Mouse (Mus musculus) midbrain, postnatal 0 days (tissue): ENCODE data around the gene Camta1. TPM values are rescaled to one million over a fixed set of nuclear protein-coding genes. Genes with fewer than 3 reads are reported as not detected.

ENCODE experiments used
- ATAC-seq: fragments of 200-750 bp; cut with Nextera tagmentation; 2 replicates; pipeline ENCODE4 v1.8.0; 2017; ENCODE audit warnings: moderate number of reproducible peaks, mild to moderate bottlenecking, moderate TSS enrichment, moderate library complexity; ENCODE audit not compliant: low FRiP score
- DNase-seq: peaks from one replicate; pipeline ENCODE4 v3.0.0-alpha.2; 2015; ENCODE audit warnings: low spot score
- H3K27ac ChIP-seq: fragments of 300-500 bp; sonication (generic); 2 replicates; pipeline ENCODE4 v1.5.1; 2014; ENCODE audit warnings: low read depth, mild to moderate bottlenecking, low read length, mixed read lengths
- H3K27me3 ChIP-seq: fragments of 300-500 bp; sonication (generic); 2 replicates; pipeline ENCODE4 v1.6.1; 2014; ENCODE audit warnings: low read length, control low read depth, mixed read lengths; ENCODE audit not compliant: insufficient read depth
- H3K36me3 ChIP-seq: fragments of 300-500 bp; sonication (generic); 2 replicates; pipeline ENCODE4 v1.6.1; 2014; ENCODE audit warnings: low read length, control low read depth, mixed read lengths; ENCODE audit not compliant: insufficient read depth
- H3K4me1 ChIP-seq: fragments of 300-500 bp; sonication (generic); 2 replicates; pipeline ENCODE4 v1.6.1; 2014; ENCODE audit warnings: mild to moderate bottlenecking, control low read depth, antibody characterized with exemption, low read length, mixed read lengths; ENCODE audit not compliant: insufficient read depth
- H3K4me2 ChIP-seq: fragments of 300-500 bp; sonication (generic); 2 replicates; pipeline ENCODE4 v1.6.1; 2014; ENCODE audit warnings: low read depth, mild to moderate bottlenecking, low read length, mixed read lengths; ENCODE audit not compliant: poor library complexity, severe bottlenecking
- H3K4me3 ChIP-seq: fragments of 300-500 bp; sonication (generic); 2 replicates; pipeline ENCODE4 v1.5.1; 2014; ENCODE audit warnings: low read depth, mild to moderate bottlenecking, low read length, moderate library complexity
- H3K9ac ChIP-seq: fragments of 300-500 bp; sonication (generic); replicated peaks from 2 replicates; pipeline ENCODE4 v1.6.1; 2014; ENCODE audit warnings: mild to moderate bottlenecking, low read length, moderate library complexity, mixed read lengths; ENCODE audit not compliant: poor library complexity, severe bottlenecking
- H3K9me3 ChIP-seq: fragments of 300-500 bp; sonication (generic); 2 replicates; pipeline ENCODE4 v1.6.1; 2016; ENCODE audit warnings: low read length, control low read depth
- CTCF ChIP-seq: IDR thresholded peaks from 2 replicates; pipeline ENCODE4 v1.5.1; 2016; ENCODE audit warnings: antibody characterized with exemption, mild to moderate bottlenecking
- WGBS: fragments of 180-500 bp; shearing (Covaris S2); extraction: QIAGEN DNeasy Blood & Tissue Kit; methylation state at CpG from one replicate; pipeline ENCODE4 v1.1.7; 2014; 5-methylcytosine and 5-hydroxymethylcytosine counted together
- polyA plus RNA-seq: library from polyadenylated mRNA; unstranded; fragments of >200 nt; fragmentation: Nextera tagmentation; extraction: Ambion mirVana; gene quantifications from 2 replicates; pipeline ENCODE4 v1.2.1, GENCODE M21; 2015
- total RNA-seq: library from RNA; depleted of rRNA; stranded (reverse); fragments of >200 nt; gene quantifications from 2 replicates; pipeline ENCODE4 v1.2.3, GENCODE M21; 2014

The Camta1 gene
- total and polyA plus RNA-seq, 2 experiments from 2014 or later: 140 to 153 TPM

DNA sequence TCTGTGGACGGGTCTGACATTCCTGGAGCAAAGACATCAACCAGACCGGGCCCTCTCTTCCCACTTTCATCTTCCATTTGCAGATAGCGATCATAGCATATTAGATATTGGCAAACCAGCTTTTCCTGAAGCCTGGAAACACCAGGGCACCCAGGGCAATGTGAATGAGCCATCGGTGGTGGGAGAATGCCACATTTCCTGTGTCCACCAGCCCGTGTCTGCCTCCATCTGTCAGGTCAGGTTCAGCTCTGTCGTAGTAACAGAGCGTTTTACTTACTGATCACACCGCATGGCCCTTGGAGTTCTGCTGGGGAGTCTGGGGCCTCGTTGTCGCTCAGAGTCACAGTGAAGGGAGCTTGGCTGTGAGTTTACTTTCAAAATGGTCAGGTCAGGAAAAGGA is 368.9 kb downstream of the Camta1 start:
- Histone ChIP-seq H3K9me3 (no peaks in the 10 kb centered on the region), H3K4me2 (no peak overlapping the region), H3K36me3 (no peaks in the 10 kb centered on the region), H3K27me3 (no peaks in the 10 kb centered on the region), H3K9ac (no peak overlapping the region), H3K4me3 (no peak overlapping the region), H3K27ac (no peak overlapping the region), H3K4me1 (no peaks in the 10 kb centered on the region)
- TF ChIP-seq CTCF: no peak
- DNase-seq: no peak
- ATAC-seq: no peak
- 81% methylated on average over 10 of the region's 10 CpGs for WGBS

DNA sequence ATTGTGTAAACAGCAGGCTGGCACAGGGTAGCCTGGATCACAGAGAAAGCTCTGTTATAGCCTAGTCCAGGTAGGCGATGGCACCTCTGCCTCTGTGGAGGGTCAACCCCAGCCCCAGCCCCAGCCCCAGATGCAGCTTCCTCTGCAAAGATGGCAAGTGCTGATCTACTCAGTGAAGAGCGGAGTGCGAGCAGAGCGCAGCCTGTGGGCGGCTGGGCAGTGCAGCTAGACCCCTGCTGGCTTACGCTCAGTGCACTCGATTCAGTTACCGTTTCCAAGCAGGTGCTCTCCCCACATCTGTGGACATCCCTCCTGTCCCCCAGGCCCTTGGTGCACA is 377.7 kb downstream of the Camta1 start:
- ATAC-seq: no peak
- Histone ChIP-seq H3K36me3 (no peaks in the 10 kb centered on the region), H3K9me3 (no peaks in the 10 kb centered on the region), H3K9ac (no peak overlapping the region), H3K4me2 (peak overlapping the region; percentile 35; the same call in 1 of the 2 replicates), H3K4me3 (no peak overlapping the region), H3K27ac (no peak overlapping the region), H3K4me1 (peaks cover 4% of the 10 kb centered on the region; the same call in 1 of the 2 replicates), H3K27me3 (no peaks in the 10 kb centered on the region)
- no peak for DNase-seq
- TF ChIP-seq CTCF: no peak
- WGBS: 42% methylated on average over 8 of the region's 8 CpGs

- Histone ChIP-seq H3K4me3 (no peak overlapping the region), H3K36me3 (no peaks in the 10 kb centered on the region), H3K4me1 (peaks cover 4% of the 10 kb centered on the region; the same call in 1 of the 2 replicates), H3K9ac (no peak overlapping the region), H3K27ac (no peak overlapping the region), H3K4me2 (peak overlapping the region; percentile 35; the same call in 1 of the 2 replicates), H3K27me3 (no peaks in the 10 kb centered on the region), H3K9me3 (no peaks in the 10 kb centered on the region)
- peak; percentile 90 for DNase-seq
- peak; percentile 81 for ATAC-seq
- TF ChIP-seq CTCF: peak; percentile 93
- 6% methylated on average over 21 of the region's 21 CpGs for WGBS
These were observed 378.2 kb downstream of the Camta1 start for GRCm38 (mm10) chr4:151483299-151483976.

- no peak overlapping the region for H3K4me3 ChIP-seq
- no peak overlapping the region for H3K4me2 ChIP-seq
- ATAC-seq (no peak), DNase-seq (no peak)
- H3K9me3 ChIP-seq: 0 out of 2 replicates have a peak, but pooled peaks cover 5% of the 10 kb centered on the region
- peaks cover 4% of the 10 kb centered on the region; the same call in 1 of the 2 replicates for H3K4me1 ChIP-seq
- no peaks in the 10 kb centered on the region for H3K36me3 ChIP-seq
- 88% methylated on average over 3 of the region's 3 CpGs for WGBS
- no peak overlapping the region for H3K27ac ChIP-seq
- H3K9ac ChIP-seq: no peak overlapping the region
- no peaks in the 10 kb centered on the region for H3K27me3 ChIP-seq
- TF ChIP-seq CTCF: peak; percentile 55
These were observed 380.7 kb downstream of the Camta1 start for GRCm38 (mm10) chr4:151480928-151481327.

GRCm38 (mm10) chr4:151477950-151478349 is 383.7 kb downstream of the Camta1 start:
- no peak for TF ChIP-seq CTCF
- no peak overlapping the region for H3K9ac ChIP-seq
- no peaks in the 10 kb centered on the region for H3K27me3 ChIP-seq
- no peak overlapping the region for H3K27ac ChIP-seq
- no peak overlapping the region for H3K4me2 ChIP-seq
- ATAC-seq (no peak), DNase-seq (no peak)
- H3K9me3 ChIP-seq: 0 out of 2 replicates have a peak, but pooled peaks cover 5% of the 10 kb centered on the region
- no peaks in the 10 kb centered on the region for H3K4me1 ChIP-seq
- H3K4me3 ChIP-seq: no peak overlapping the region
- 91% methylated on average over 6 of the region's 6 CpGs for WGBS
- no peaks in the 10 kb centered on the region for H3K36me3 ChIP-seq

DNA sequence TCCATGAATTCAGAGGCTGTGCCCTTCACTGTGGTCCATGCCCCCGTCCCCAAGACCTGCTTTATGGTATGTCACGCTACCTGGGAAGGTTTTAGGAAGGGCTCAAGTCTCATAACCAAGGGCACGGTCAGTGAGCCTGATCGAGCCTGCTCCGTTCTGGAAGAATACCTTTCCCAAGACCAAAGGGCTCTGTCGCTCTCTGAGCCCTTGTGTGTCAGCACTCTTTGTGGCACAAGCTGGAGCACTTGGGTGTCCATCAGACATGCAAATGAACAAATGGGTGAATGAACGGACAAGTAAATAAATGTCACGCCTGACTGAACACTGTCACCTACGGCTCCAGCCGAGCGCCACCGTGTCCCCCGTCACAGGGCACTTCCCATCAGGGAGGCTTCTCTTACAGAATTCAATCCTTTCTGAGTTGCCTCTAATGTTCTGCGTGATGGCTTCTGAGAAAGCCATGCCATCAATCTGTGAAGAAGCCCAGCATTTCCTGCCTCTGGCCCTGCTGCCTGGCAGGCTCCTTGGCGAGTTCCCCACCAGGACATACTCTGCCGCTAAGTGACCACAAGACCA is 386.7 kb downstream of the Camta1 start:
- Histone ChIP-seq H3K4me3 (no peak overlapping the region), H3K4me1 (no peaks in the 10 kb centered on the region), H3K36me3 (no peaks in the 10 kb centered on the region), H3K4me2 (no peak overlapping the region), H3K9ac (no peak overlapping the region), H3K9me3 (0 out of 2 replicates have a peak, but pooled peaks cover 5% of the 10 kb centered on the region), H3K27me3 (no peaks in the 10 kb centered on the region), H3K27ac (no peak overlapping the region)
- no peak for DNase-seq
- TF ChIP-seq CTCF: no peak
- ATAC-seq: no peak
- 54% methylated on average over 16 of the region's 16 CpGs for WGBS
